Mouse (Mus musculus) lung, adult 2 months (tissue): ENCODE measurements around the gene Pcx.

ENCODE experiments used
- CTCF ChIP-seq: fragments of 200-500 bp; IDR thresholded peaks from 2 replicates; pipeline ENCODE4 v1.5.1; 2011; ENCODE audit warnings: mild to moderate bottlenecking, low read length, control low read depth; ENCODE audit not compliant: insufficient read depth
- POLR2A ChIP-seq: fragments of 200-500 bp; IDR thresholded peaks from 2 replicates; pipeline ENCODE4 v1.6.1; 2011; ENCODE audit warnings: low read depth, mild to moderate bottlenecking, control low read depth, low read length, borderline replicate concordance; ENCODE audit errors: extremely low read depth

GRCm38 (mm10) chr19:4461981-4462380, 48.3 kb upstream of the Pcx start:
- no peak for TF ChIP-seq CTCF
- no peak for TF ChIP-seq POLR2A
